Mouse (Mus musculus): ENCODE data around the gene Abhd14a. TPM values are rescaled to one million over a fixed set of nuclear protein-coding genes. Genes with fewer than 3 reads are reported as not detected.

The Abhd14a gene
- total RNA-seq, 2 experiments from 2014 or later = 40.6 to 44.0 TPM

DNA sequence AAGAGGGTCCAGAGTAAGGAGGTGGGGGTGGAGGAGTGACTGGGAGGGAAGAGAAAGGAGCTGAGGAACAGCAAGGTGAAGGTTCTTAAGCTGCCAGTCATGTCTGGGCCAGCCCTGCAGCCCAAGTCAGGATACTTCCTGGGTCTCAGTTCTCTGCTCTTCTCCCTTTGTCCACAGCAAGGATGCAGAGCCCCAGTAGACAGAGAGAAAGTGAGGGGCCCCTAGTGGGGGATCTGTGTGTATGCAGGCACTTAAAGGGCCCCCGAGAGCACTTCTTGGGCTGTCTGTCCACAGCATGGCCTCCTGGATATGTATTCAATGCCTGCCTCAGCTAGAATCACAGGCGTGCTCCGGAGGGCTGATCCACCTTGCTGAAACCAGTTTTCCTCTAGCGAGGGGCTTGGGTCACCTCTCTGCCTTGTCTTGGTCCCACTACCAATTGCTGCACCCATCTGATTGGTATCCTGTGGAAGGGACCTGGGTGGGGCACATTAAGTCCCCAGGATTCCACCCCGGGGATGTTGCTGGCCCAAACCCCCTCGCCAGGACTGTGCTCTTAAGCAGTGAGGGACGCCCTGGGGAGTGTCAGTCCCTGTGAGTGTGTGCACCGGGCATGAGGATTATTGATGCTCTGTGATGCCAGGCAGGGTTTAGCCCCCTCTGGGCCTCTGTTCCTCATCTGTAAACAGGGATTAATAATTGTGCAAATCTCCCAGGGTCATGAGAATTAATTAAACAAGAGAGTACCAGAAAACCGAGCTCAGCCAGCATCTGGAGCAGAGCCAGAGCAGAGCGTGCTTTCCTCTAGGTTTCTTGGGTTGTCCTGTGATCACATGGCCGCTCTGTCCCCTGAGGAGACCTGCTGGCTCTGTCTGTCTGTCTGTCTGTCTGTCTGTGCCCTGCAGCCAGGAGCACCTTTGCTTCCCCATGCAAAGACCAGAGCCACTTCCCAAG lies 52.6 kb downstream of the Abhd14a start:
- no peak for DNase-seq (ENCODE audit: low spot score in 2 of 2)

DNA sequence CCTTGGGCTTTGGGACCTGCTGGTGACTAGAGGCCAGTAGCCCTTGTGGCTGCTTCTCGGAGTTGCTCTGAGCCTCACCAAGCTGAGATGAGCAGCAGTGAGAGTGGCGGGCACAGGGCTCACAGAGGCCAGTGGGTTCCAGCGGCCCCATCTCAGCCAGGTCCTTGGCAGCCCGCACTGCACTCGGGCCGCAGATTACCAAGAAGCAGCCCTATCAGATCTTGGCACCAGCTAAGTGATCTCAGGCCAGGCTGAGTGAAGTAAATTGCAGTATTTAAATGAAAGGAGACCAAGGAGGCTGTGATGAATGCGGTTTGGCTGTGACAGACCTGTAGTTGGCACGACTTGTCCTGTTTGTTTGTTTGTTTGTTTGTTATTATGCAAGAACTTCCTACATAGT lies 53.9 kb downstream of the Abhd14a start:
- intact Hi-C loops (cut with DNase I) = no loop called here
- DNase-seq (ENCODE audit: low spot score in 2 of 2) = no peak

More for the DNA sequence above, 52.6 kb downstream of the Abhd14a start:
- intact Hi-C loops (cut with DNase I) = no loop called here

GRCm38 (mm10) chr9:106392828-106393527 lies 54.5 kb downstream of the Abhd14a start:
- DNase-seq (ENCODE audit: low spot score in 2 of 2) = no peak
- intact Hi-C loops (cut with DNase I) = no loop called here

Other genes starting within 250 kb of the Abhd14a start
- gene Ppm1m, start 247.9 kb downstream of the Abhd14a start, total RNA-seq (2021) = 10 to 100 TPM; 18.0 to 24.7 TPM
- gene Twf2, start 244.6 kb downstream of the Abhd14a start, total RNA-seq (2021) = 10 to 100 TPM; 55.1 to 59.6 TPM
- 1 to 10 TPM; 1.1 to 1.2 TPM for gene Tlr9, start 225.1 kb downstream of the Abhd14a start, total RNA-seq (2021)
- 100 to 1,000 TPM; 135 to 144 TPM for gene Alas1, start 199.0 kb downstream of the Abhd14a start, total RNA-seq (2021)
- gene Poc1a, start 166.6 kb downstream of the Abhd14a start, total RNA-seq (2021) = 10 to 100 TPM; 17.2 to 18.9 TPM
- gene Dusp7, start 79.0 kb downstream of the Abhd14a start, total RNA-seq (2021) = 100 to 1,000 TPM; 101 to 109 TPM
- 100 to 1,000 TPM; 289 to 302 TPM for gene Rpl29, start 18.2 kb downstream of the Abhd14a start, total RNA-seq (2021)
- 10 to 100 TPM; 12.9 to 19.1 TPM for gene Acy1, start 9.4 kb downstream of the Abhd14a start, total RNA-seq (2021)
- 1 to 10 TPM; 8.3 to 9.7 TPM for gene Abhd14b, start 219 bp downstream of the Abhd14a start, total RNA-seq (2021)
- 100 to 1,000 TPM; 161 to 166 TPM for gene Pcbp4, start 5.6 kb upstream of the Abhd14a start, total RNA-seq (2021)
- 1 to 10 TPM; 7.7 to 8.6 TPM for gene Gpr62, start 18.3 kb upstream of the Abhd14a start, total RNA-seq (2021)
- gene Rrp9, start 28.3 kb upstream of the Abhd14a start, total RNA-seq (2021) = 10 to 100 TPM; 30.2 to 37.0 TPM
- gene Parp3, start 29.3 kb upstream of the Abhd14a start, total RNA-seq (2021) = 1 to 10 TPM; 2.9 to 5.3 TPM
- not detected for gene Iqcf1, start 52.3 kb upstream of the Abhd14a start, total RNA-seq (2021)
- gene Iqcf5, start 66.9 kb upstream of the Abhd14a start, total RNA-seq (2021) = not detected
- gene Iqcf3, start 114.0 kb upstream of the Abhd14a start, total RNA-seq (2021) = not detected
- not detected for gene Iqcf4, start 123.3 kb upstream of the Abhd14a start, total RNA-seq (2021)
- gene Iqcf6, start 178.9 kb upstream of the Abhd14a start, total RNA-seq (2021) = not detected
- 10 to 100 TPM; 54.6 to 56.2 TPM for gene Grm2, start 208.4 kb upstream of the Abhd14a start, total RNA-seq (2021)
- gene Tex264, start 238.2 kb upstream of the Abhd14a start, total RNA-seq (2021) = 100 to 1,000 TPM in 1 of 2 experiments, 10 to 100 TPM in 1; 96.3 to 106 TPM

All from left cerebral cortex, postnatal 25 days (tissue).